Mouse (Mus musculus) limb, embryonic 11.5 days (tissue): ENCODE results near the gene Aknad1. TPM values are rescaled to one million over a fixed set of nuclear protein-coding genes. Genes with fewer than 3 reads are reported as not detected.

ENCODE experiments used
- ATAC-seq: fragments of 200-750 bp; cut with Nextera tagmentation; 2 replicates; pipeline ENCODE4 v1.8.0; 2017; ENCODE audit warnings: low read depth; ENCODE audit not compliant: insufficient number of reproducible peaks, low FRiP score, low TSS enrichment
- DNase-seq: peaks from one replicate; pipeline ENCODE4 v3.0.0-alpha.2; 2015; ENCODE audit warnings: low spot score
- H3K27ac ChIP-seq: fragments of 300-500 bp; sonication (generic); replicated peaks from 2 replicates; pipeline ENCODE4 v1.5.1; 2014; ENCODE audit warnings: low read depth, mild to moderate bottlenecking, low read length
- H3K27me3 ChIP-seq: fragments of 300-500 bp; sonication (generic); 2 replicates; pipeline ENCODE4 v1.6.1; 2014; ENCODE audit warnings: mild to moderate bottlenecking, low read length, mixed read lengths; ENCODE audit not compliant: control insufficient read depth, insufficient read depth
- H3K36me3 ChIP-seq: fragments of 300-500 bp; sonication (generic); 2 replicates; pipeline ENCODE4 v1.6.1; 2014; ENCODE audit warnings: mild to moderate bottlenecking, low read length, moderate library complexity, mixed read lengths; ENCODE audit not compliant: control insufficient read depth, insufficient read depth
- H3K4me1 ChIP-seq: fragments of 300-500 bp; sonication (generic); 2 replicates; pipeline ENCODE4 v1.6.1; 2014; ENCODE audit warnings: low read length, mixed read lengths; ENCODE audit not compliant: control insufficient read depth, insufficient read depth
- H3K4me2 ChIP-seq: fragments of 300-500 bp; sonication (generic); 2 replicates; pipeline ENCODE4 v1.6.1; 2014; ENCODE audit warnings: low read depth, mild to moderate bottlenecking, moderate library complexity; ENCODE audit not compliant: severe bottlenecking
- H3K4me3 ChIP-seq: fragments of 300-500 bp; sonication (generic); 2 replicates; pipeline ENCODE4 v1.5.1; 2014; ENCODE audit warnings: low read depth, low read length
- H3K9ac ChIP-seq: fragments of 300-500 bp; sonication (generic); 2 replicates; pipeline ENCODE4 v1.6.1; 2014; ENCODE audit warnings: mild to moderate bottlenecking, low read length
- H3K9me3 ChIP-seq: fragments of 300-500 bp; sonication (generic); 2 replicates; pipeline ENCODE4 v1.6.1; 2016; ENCODE audit warnings: low read length; ENCODE audit not compliant: control insufficient read depth
- WGBS: fragments of 180-500 bp; shearing (Covaris S2); extraction: QIAGEN DNeasy Blood & Tissue Kit; methylation state at CpG from one replicate; pipeline ENCODE4 v1.1.7; 2014; 5-methylcytosine and 5-hydroxymethylcytosine counted together
- polyA plus RNA-seq: library from polyadenylated mRNA; unstranded; fragments of >200 nt; fragmentation: Nextera tagmentation; extraction: Ambion mirVana; gene quantifications from 2 replicates; pipeline ENCODE4 v1.2.1, GENCODE M21; 2014

Gene Aknad1
- polyA plus RNA-seq, 1 experiment from 2014 or later: 0.40 TPM

GRCm38 (mm10) chr3:108755542-108755941 is 16.1 kb downstream of the Aknad1 start:
- Histone ChIP-seq H3K27me3 (no peaks in the 10 kb centered on the region), H3K4me2 (no peak overlapping the region), H3K9me3 (no peaks in the 10 kb centered on the region), H3K4me3 (no peak overlapping the region), H3K27ac (no peak overlapping the region), H3K9ac (no peak overlapping the region), H3K36me3 (no peaks in the 10 kb centered on the region), H3K4me1 (peaks cover 5% of the 10 kb centered on the region; the same call in 1 of the 2 replicates)
- no peak for DNase-seq
- whole genome bisulfite sequencing: 81% methylated on average over 2 of the region's 2 CpGs
- no peak for ATAC-seq

DNA sequence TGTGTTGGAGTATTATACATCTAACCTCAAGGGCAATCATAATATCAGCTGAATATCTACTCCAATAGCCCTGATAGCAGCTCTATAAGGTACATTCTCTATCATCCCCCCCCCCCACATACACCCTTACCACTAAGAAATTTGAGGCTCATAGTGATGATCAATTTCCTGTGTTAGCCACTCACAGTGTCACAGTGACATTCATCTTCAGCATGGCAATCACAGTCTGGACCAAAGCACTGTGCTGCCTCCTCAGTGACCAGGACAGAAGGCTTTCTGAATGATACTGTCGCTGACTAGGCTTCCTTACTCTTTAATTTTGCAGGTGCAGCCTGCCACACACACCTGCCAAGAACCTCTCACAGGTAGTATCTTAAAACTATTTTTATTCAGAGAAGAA is 16.7 kb downstream of the Aknad1 start:
- Histone ChIP-seq H3K27ac (no peak overlapping the region), H3K4me3 (no peak overlapping the region), H3K27me3 (no peaks in the 10 kb centered on the region), H3K36me3 (no peaks in the 10 kb centered on the region), H3K9me3 (no peaks in the 10 kb centered on the region), H3K4me1 (peaks cover 5% of the 10 kb centered on the region; the same call in 1 of the 2 replicates), H3K4me2 (no peak overlapping the region), H3K9ac (no peak overlapping the region)
- no peak for ATAC-seq
- DNase-seq: no peak
- 71% methylated on average over 1 of the region's 1 CpGs for WGBS

DNA sequence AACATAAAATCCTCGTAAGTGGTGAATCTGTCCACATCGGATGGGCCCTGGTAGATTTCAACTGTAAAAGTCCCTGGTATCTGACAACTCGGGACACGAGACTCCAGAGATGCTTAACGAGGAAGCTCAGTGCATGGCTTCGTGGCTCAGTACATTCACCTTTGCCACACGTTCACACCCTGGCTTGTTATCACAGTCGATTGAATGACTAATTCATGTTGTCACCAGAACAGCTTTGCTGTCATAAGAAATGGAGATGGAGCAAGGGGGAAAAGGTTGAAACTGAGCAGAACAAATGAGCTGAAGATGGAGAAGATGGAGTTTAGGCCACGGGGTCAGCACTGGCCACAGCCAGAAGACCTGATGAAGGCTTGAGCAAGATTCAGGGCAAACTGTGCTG is 18.1 kb downstream of the Aknad1 start:
- ATAC-seq: no peak
- Histone ChIP-seq H3K4me3 (no peak overlapping the region), H3K9ac (no peak overlapping the region), H3K36me3 (no peaks in the 10 kb centered on the region), H3K9me3 (no peaks in the 10 kb centered on the region), H3K4me1 (no peaks in the 10 kb centered on the region), H3K27ac (no peak overlapping the region), H3K27me3 (no peaks in the 10 kb centered on the region), H3K4me2 (no peak overlapping the region)
- WGBS: 65% methylated on average over 9 of the region's 9 CpGs
- DNase-seq: no peak

GRCm38 (mm10) chr3:108759566-108760420 is 20.3 kb downstream of the Aknad1 start:
- no peak overlapping the region for H3K9ac ChIP-seq
- no peak overlapping the region for H3K4me2 ChIP-seq
- DNase-seq (no peak), ATAC-seq (no peak)
- H3K36me3 ChIP-seq: no peaks in the 10 kb centered on the region
- no peaks in the 10 kb centered on the region for H3K27me3 ChIP-seq
- no peak overlapping the region for H3K4me3 ChIP-seq
- 85% methylated on average over 11 of the region's 11 CpGs for WGBS
- no peak overlapping the region for H3K27ac ChIP-seq
- no peaks in the 10 kb centered on the region for H3K4me1 ChIP-seq
- no peaks in the 10 kb centered on the region for H3K9me3 ChIP-seq

- Histone ChIP-seq H3K27me3 (no peaks in the 10 kb centered on the region), H3K4me2 (no peak overlapping the region), H3K36me3 (no peaks in the 10 kb centered on the region), H3K4me1 (no peaks in the 10 kb centered on the region), H3K4me3 (no peak overlapping the region), H3K9me3 (no peaks in the 10 kb centered on the region), H3K27ac (no peak overlapping the region), H3K9ac (no peak overlapping the region)
- DNase-seq: no peak
- WGBS: 71% methylated on average over 7 of the region's 7 CpGs
- no peak for ATAC-seq
Observed at GRCm38 (mm10) chr3:108762597-108763111, 23.2 kb downstream of the Aknad1 start.

DNA sequence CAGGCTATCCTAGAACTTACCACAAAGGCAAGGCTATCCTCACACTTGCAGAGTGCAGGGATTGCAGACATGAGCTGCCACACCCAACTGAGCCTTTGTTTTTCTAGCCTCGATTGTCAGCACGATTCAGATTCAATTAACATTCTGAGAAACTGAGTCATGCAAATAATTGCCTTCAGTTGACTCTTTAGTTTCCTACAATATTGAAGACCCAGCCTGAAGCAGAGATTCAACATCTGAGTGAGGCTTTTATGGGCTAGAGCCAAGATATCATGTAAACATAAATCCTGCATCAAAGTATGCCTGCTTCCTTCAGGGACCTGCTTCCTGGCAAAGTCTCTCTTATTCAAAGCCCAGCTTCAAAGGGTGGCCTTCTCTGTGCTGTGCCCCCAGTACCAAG is 24.2 kb downstream of the Aknad1 start:
- no peaks in the 10 kb centered on the region for H3K36me3 ChIP-seq
- no peaks in the 10 kb centered on the region for H3K9me3 ChIP-seq
- ATAC-seq: no peak
- H3K27me3 ChIP-seq: no peaks in the 10 kb centered on the region
- H3K4me1 ChIP-seq: no peaks in the 10 kb centered on the region
- DNase-seq: no peak
- 86% methylated on average over 2 of the region's 2 CpGs for WGBS
- no peak overlapping the region for H3K9ac ChIP-seq
- H3K4me2 ChIP-seq: no peak overlapping the region
- H3K27ac ChIP-seq: no peak overlapping the region
- H3K4me3 ChIP-seq: no peak overlapping the region

- Histone ChIP-seq H3K27me3 (no peaks in the 10 kb centered on the region), H3K4me3 (no peak overlapping the region), H3K4me1 (no peaks in the 10 kb centered on the region), H3K27ac (no peak overlapping the region), H3K36me3 (no peaks in the 10 kb centered on the region), H3K9ac (no peak overlapping the region), H3K4me2 (no peak overlapping the region), H3K9me3 (no peaks in the 10 kb centered on the region)
- 73% methylated on average over 7 of the region's 7 CpGs for WGBS
- no peak for DNase-seq
- no peak for ATAC-seq
Observed at GRCm38 (mm10) chr3:108764976-108765375, 25.5 kb downstream of the Aknad1 start.

DNA sequence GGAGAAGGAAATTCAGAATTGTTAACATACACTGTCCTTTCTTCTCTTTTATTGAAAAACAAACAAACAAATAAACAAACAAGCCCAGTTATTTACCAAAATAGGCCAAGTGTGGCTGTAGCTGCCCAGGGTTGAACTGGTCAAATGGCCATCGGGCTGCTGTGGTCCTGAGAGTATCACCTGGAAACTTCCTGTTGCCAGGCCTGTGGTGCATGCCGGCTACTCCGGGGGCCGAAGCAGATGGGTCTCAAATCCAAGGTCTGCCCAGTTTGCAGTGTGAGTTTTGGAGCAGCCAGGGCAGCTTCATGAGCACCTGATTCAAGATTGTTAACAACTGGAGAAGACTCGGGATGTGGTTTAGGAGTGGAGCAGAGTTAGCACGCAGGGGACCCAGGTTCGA is 26.0 kb downstream of the Aknad1 start:
- no peaks in the 10 kb centered on the region for H3K4me1 ChIP-seq
- no peak overlapping the region for H3K4me2 ChIP-seq
- H3K4me3 ChIP-seq: no peak overlapping the region
- H3K9me3 ChIP-seq: no peaks in the 10 kb centered on the region
- no peaks in the 10 kb centered on the region for H3K36me3 ChIP-seq
- H3K27ac ChIP-seq: no peak overlapping the region
- ATAC-seq (no peak), DNase-seq (no peak)
- H3K27me3 ChIP-seq: no peaks in the 10 kb centered on the region
- WGBS: 89% methylated on average over 7 of the region's 7 CpGs
- no peak overlapping the region for H3K9ac ChIP-seq
